Mouse (Mus musculus) liver, embryonic 16.5 days (tissue): ENCODE results near the gene Hyal3. TPM values are rescaled to one million over a fixed set of nuclear protein-coding genes. Genes with fewer than 3 reads are reported as not detected.
A peak's percentile ranks its signal among the peaks of the same experiment; 100 is the strongest.

Experiments used
- ATAC-seq: fragments of 200-750 bp; cut with Nextera tagmentation; 2 replicates; pipeline ENCODE4 v1.8.0; 2017; ENCODE audit warnings: low read depth, mild to moderate bottlenecking, moderate number of reproducible peaks, moderate library complexity
- H3K27ac ChIP-seq: fragments of 300-500 bp; sonication (generic); 2 replicates; pipeline ENCODE4 v1.5.1; 2014; ENCODE audit warnings: mild to moderate bottlenecking, low read length
- H3K27me3 ChIP-seq: fragments of 300-500 bp; sonication (generic); 2 replicates; pipeline ENCODE4 v1.6.1; 2014; ENCODE audit warnings: low read depth, low read length, mixed read lengths; ENCODE audit not compliant: control insufficient read depth, insufficient read depth
- H3K36me3 ChIP-seq: fragments of 300-500 bp; sonication (generic); 2 replicates; pipeline ENCODE4 v1.6.1; 2014; ENCODE audit warnings: mild to moderate bottlenecking; ENCODE audit not compliant: control insufficient read depth, insufficient read depth
- H3K4me1 ChIP-seq: fragments of 300-500 bp; sonication (generic); 2 replicates; pipeline ENCODE4 v1.6.1; 2014; ENCODE audit warnings: low read depth, low read length, mixed read lengths; ENCODE audit not compliant: control insufficient read depth
- H3K4me2 ChIP-seq: fragments of 300-500 bp; sonication (generic); 2 replicates; pipeline ENCODE4 v1.6.1; 2014; ENCODE audit warnings: low read depth, low read length, mixed read lengths
- H3K4me3 ChIP-seq: fragments of 300-500 bp; sonication (generic); 2 replicates; pipeline ENCODE4 v1.5.1; 2014; ENCODE audit warnings: low read depth, mild to moderate bottlenecking, low read length
- H3K9ac ChIP-seq: fragments of 300-500 bp; sonication (generic); 2 replicates; pipeline ENCODE4 v1.6.1; 2014; ENCODE audit warnings: low read depth, low read length
- H3K9me3 ChIP-seq: fragments of 300-500 bp; sonication (generic); replicated peaks from 2 replicates; pipeline ENCODE4 v1.6.1; 2016; ENCODE audit warnings: low read length; ENCODE audit not compliant: control insufficient read depth
- WGBS: fragments of 180-500 bp; shearing (Covaris S2); extraction: QIAGEN DNeasy Blood & Tissue Kit; methylation state at CpG from one replicate; pipeline ENCODE4 v1.1.7; 2014; ENCODE audit not compliant: insufficient replicate concordance; 5-methylcytosine and 5-hydroxymethylcytosine counted together
- polyA plus RNA-seq: library from polyadenylated mRNA; unstranded; fragments of >200 nt; fragmentation: Nextera tagmentation; extraction: Ambion mirVana; gene quantifications from 2 replicates; pipeline ENCODE4 v1.2.1, GENCODE M21; 2015

The Hyal3 gene
- polyA plus RNA-seq, 1 experiment from 2014 or later: 0.96 TPM

GRCm38 (mm10) chr9:107594281-107595062, 13.9 kb downstream of the Hyal3 start:
- H3K36me3 ChIP-seq: peaks cover 53% of the 10 kb centered on the region
- no peak overlapping the region for H3K27ac ChIP-seq
- WGBS: 78% methylated on average over 8 of the region's 8 CpGs
- no peak overlapping the region for H3K4me2 ChIP-seq
- H3K9me3 ChIP-seq: no peaks in the 10 kb centered on the region
- no peak for ATAC-seq
- peaks cover 20% of the 10 kb centered on the region for H3K4me1 ChIP-seq
- no peak overlapping the region for H3K4me3 ChIP-seq
- H3K27me3 ChIP-seq: no peaks in the 10 kb centered on the region
- H3K9ac ChIP-seq: no peak overlapping the region

GRCm38 (mm10) chr9:107596619-107597569, 16.3 kb downstream of the Hyal3 start:
- peaks cover 31% of the 10 kb centered on the region for H3K36me3 ChIP-seq
- no peaks in the 10 kb centered on the region for H3K27me3 ChIP-seq
- H3K27ac ChIP-seq: no peak overlapping the region
- H3K4me1 ChIP-seq: peaks cover 7% of the 10 kb centered on the region
- H3K9me3 ChIP-seq: no peaks in the 10 kb centered on the region
- H3K4me3 ChIP-seq: no peak overlapping the region
- WGBS: 73% methylated on average over 11 of the region's 11 CpGs
- no peak overlapping the region for H3K4me2 ChIP-seq
- H3K9ac ChIP-seq: no peak overlapping the region
- ATAC-seq: no peak

GRCm38 (mm10) chr9:107598385-107598784, 17.8 kb downstream of the Hyal3 start:
- peak; percentile 33 for ATAC-seq
- peaks cover 16% of the 10 kb centered on the region for H3K36me3 ChIP-seq
- H3K27me3 ChIP-seq: no peaks in the 10 kb centered on the region
- H3K9me3 ChIP-seq: no peaks in the 10 kb centered on the region
- WGBS: 53% methylated on average over 5 of the region's 5 CpGs
- H3K27ac ChIP-seq: no peak overlapping the region
- no peak overlapping the region for H3K4me2 ChIP-seq
- no peak overlapping the region for H3K4me3 ChIP-seq
- H3K4me1 ChIP-seq: peaks cover 13% of the 10 kb centered on the region
- no peak overlapping the region for H3K9ac ChIP-seq

- peaks cover 13% of the 10 kb centered on the region for H3K4me1 ChIP-seq
- 72% methylated on average over 9 of the region's 9 CpGs for WGBS
- ATAC-seq: no peak
These were observed 18.8 kb downstream of the Hyal3 start for GRCm38 (mm10) chr9:107599433-107599832.

GRCm38 (mm10) chr9:107599842-107600241, 19.2 kb downstream of the Hyal3 start:
- Histone ChIP-seq H3K4me3 (no peak overlapping the region), H3K4me1 (peaks cover 15% of the 10 kb centered on the region), H3K36me3 (peaks cover 2% of the 10 kb centered on the region; the same call in 1 of the 2 replicates), H3K27me3 (no peaks in the 10 kb centered on the region; the same call in 1 of the 2 replicates), H3K9me3 (no peaks in the 10 kb centered on the region), H3K4me2 (no peak overlapping the region), H3K27ac (no peak overlapping the region), H3K9ac (no peak overlapping the region)
- WGBS: 67% methylated on average over 14 of the region's 14 CpGs
- ATAC-seq: no peak

More at GRCm38 (mm10) chr9:107599433-107599832, 18.8 kb downstream of the Hyal3 start:
- Histone ChIP-seq H3K9me3 (no peaks in the 10 kb centered on the region), H3K27me3 (no peaks in the 10 kb centered on the region; the same call in 1 of the 2 replicates), H3K4me2 (no peak overlapping the region), H3K4me3 (no peak overlapping the region), H3K36me3 (peaks cover 5% of the 10 kb centered on the region), H3K9ac (no peak overlapping the region), H3K27ac (no peak overlapping the region)

GRCm38 (mm10) chr9:107600745-107601144, 20.1 kb downstream of the Hyal3 start:
- Histone ChIP-seq H3K27ac (no peak overlapping the region), H3K9ac (no peak overlapping the region), H3K36me3 (no peaks in the 10 kb centered on the region), H3K4me3 (no peak overlapping the region), H3K4me2 (no peak overlapping the region), H3K27me3 (no peaks in the 10 kb centered on the region; the same call in 1 of the 2 replicates), H3K9me3 (no peaks in the 10 kb centered on the region), H3K4me1 (peaks cover 21% of the 10 kb centered on the region)
- no peak for ATAC-seq
- WGBS: 61% methylated on average over 12 of the region's 12 CpGs

GRCm38 (mm10) chr9:107601275-107601674, 20.7 kb downstream of the Hyal3 start:
- no peak for ATAC-seq
- no peak overlapping the region for H3K27ac ChIP-seq
- no peaks in the 10 kb centered on the region for H3K36me3 ChIP-seq
- H3K27me3 ChIP-seq: no peaks in the 10 kb centered on the region; the same call in 1 of the 2 replicates
- H3K9ac ChIP-seq: no peak overlapping the region
- H3K4me3 ChIP-seq: no peak overlapping the region
- no peak overlapping the region for H3K4me2 ChIP-seq
- H3K9me3 ChIP-seq: no peaks in the 10 kb centered on the region
- WGBS: 78% methylated on average over 11 of the region's 11 CpGs
- H3K4me1 ChIP-seq: peaks cover 21% of the 10 kb centered on the region

GRCm38 (mm10) chr9:107602068-107602648, 21.5 kb downstream of the Hyal3 start:
- Histone ChIP-seq H3K4me3 (peak overlapping the region; percentile 8; the same call in 1 of the 2 replicates), H3K9me3 (no peaks in the 10 kb centered on the region), H3K36me3 (no peaks in the 10 kb centered on the region), H3K27ac (no peak overlapping the region), H3K4me2 (peak overlapping the region; percentile 27), H3K9ac (no peak overlapping the region), H3K27me3 (no peaks in the 10 kb centered on the region; the same call in 1 of the 2 replicates), H3K4me1 (peaks cover 21% of the 10 kb centered on the region)
- peak; percentile 49; the same call in 1 of the 2 replicates for ATAC-seq
- 2% methylated on average over 10 of the region's 10 CpGs for WGBS
